Mouse (Mus musculus) layer of hippocampus, adult 11-12 months (tissue): Measurements from ENCODE around the gene Wdfy3.

Source experiments
- DNase-seq: peaks from one replicate; pipeline ENCODE4 v3.0.0; 2022; ENCODE audit warnings: low spot score

Gene Wdfy3

DNA sequence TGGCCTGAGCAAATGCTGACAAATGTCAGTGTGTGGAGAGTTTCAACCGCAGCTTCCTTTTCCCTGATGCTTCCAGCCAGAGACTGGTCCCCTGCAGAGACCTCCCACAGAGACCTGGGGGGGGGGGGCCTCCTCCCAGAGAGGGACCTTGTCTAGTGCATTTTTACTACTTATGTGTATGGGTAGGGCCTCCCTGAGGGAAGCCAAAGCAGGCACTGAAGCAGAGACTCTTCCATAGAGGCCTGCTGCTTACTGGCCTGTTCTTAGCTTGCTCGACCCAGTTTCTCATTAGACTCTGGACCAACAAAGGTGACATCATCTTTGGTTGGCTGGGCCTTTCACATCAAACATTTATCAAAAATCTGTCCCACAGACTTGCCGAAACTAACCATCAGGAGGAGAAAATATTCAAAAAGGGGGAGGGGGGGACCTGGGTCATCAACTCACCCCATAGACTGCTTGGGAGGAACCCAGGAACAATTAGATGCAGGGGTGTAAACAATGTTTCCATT lies 14.5 kb downstream of the Wdfy3 start:
- no peak for DNase-seq

DNA sequence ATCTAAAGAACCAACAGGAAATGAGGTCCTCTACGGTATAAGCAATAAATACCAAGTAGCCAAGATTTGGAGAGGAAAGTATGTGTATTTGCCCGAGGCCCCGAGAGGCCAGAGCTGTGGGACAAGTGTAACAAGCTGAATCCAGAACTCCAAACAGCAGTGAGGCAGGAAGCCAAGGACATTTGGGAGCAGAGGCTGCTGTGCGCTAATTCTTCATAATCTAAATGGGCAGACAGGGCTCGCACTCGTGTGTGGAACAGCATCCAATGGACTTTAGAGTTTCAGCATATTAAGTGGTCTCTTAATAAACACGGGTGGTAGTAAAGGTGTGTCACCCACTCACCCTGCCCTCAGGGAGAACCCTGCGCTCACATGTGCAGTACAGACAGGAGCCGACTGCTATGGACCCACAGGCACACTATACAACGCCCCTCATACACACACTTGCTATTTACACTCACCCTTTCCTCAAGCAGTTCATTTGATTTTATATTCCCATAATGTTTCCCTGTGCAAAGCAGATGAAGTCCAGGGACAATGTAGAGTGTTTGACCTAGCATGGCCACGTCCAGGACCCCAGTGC lies 15.1 kb downstream of the Wdfy3 start:
- no peak for DNase-seq

DNA sequence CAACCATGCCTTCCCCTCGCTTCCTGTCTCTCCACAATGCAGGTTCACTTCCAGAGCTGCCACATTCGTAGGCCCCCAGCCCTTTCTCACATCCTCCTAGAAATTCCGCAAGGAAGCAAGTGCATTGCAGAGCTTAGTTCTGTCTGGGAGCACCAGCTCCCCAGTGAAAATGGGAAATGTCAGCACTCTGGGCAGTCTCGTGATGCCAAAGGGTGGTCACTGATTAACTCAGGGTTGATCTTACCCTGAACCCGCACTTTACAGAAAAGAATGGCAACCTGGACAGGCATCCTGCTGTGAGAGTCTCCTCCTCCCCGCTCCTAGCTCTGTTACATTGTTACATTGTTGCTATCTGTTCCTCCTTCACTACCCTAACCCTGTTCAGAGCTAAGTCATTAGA lies 16.8 kb downstream of the Wdfy3 start:
- no peak for DNase-seq

DNA sequence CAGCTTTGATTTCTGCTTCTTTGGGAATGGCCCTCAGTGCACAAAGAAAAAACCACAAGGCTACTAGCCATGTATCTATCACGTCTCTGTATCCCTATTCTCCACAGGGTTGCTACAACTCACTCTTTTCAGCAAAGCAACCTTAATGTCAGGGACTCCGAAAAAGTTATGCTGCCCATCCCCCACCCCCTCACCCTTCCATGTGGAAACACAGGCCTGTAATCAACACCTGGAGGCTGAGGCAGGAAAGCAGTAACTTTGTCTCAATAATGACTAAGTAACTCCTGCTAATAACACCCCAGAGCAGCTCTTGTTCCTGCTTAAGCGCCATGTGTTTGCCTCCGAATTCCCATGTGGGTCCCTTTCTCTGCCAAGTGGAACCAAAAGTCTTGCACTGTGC lies 17.3 kb downstream of the Wdfy3 start:
- no peak for DNase-seq

DNA sequence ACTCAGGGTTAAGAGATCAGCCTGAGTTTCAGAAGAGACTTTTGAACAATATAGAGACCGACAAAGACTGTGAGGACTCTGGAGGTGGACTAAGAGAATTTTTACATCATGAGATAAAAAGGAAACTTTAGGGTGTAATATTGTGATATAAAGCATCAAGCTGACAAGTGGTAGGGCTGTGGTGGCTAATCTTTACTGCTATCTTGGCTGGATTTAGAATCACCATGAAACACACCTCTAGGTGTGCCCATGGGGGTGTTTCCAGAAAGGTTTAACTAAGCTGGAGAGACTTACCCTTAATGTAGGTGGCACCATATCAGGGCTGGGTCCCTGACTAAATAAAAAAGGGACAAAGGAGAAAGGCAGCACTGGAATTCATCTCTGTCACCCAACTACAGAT lies 19.0 kb downstream of the Wdfy3 start:
- no peak for DNase-seq

DNA sequence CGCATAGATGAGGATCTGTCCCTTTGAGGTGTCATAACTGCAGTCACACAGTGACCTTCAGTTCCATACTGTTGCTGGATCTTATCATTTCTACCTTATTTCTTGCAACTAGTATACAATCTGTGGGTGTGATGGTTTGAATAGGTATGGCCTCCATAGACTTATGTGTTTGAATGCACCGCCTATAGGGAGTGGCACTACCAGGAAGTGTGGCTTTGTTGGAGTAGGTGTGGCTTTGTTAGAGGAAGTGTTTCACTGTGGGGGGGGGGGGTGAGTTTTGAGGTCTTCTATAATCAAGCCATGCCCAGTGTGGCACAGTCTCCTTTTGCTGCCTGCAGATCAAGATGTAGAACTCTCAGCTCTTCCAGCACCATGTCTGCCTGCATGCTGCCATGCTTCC lies 21.3 kb downstream of the Wdfy3 start:
- DNase-seq: no peak

DNA sequence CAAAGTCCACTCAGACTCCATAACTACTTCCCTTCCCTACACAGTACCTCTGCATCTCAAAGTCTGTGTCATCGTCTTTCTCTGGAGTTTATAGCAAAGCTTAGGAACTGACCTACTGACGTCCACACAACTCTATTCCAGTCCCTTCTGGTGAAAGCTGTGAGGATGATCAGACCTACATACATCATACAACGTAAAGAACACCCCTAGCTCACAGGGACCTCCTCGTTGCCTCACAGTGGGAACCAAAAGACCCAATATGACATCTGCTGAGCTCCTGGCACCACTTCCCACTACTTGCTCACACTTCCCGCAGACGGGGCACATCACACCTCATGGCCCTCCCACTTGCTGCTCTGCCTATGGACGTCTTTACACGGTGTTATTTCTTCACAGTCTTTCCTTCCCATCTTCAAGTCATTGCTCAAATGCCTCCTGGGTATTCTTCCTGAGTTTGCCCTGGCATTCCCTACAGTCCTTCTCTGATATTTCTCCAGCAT lies 23.1 kb downstream of the Wdfy3 start:
- no peak for DNase-seq

DNA sequence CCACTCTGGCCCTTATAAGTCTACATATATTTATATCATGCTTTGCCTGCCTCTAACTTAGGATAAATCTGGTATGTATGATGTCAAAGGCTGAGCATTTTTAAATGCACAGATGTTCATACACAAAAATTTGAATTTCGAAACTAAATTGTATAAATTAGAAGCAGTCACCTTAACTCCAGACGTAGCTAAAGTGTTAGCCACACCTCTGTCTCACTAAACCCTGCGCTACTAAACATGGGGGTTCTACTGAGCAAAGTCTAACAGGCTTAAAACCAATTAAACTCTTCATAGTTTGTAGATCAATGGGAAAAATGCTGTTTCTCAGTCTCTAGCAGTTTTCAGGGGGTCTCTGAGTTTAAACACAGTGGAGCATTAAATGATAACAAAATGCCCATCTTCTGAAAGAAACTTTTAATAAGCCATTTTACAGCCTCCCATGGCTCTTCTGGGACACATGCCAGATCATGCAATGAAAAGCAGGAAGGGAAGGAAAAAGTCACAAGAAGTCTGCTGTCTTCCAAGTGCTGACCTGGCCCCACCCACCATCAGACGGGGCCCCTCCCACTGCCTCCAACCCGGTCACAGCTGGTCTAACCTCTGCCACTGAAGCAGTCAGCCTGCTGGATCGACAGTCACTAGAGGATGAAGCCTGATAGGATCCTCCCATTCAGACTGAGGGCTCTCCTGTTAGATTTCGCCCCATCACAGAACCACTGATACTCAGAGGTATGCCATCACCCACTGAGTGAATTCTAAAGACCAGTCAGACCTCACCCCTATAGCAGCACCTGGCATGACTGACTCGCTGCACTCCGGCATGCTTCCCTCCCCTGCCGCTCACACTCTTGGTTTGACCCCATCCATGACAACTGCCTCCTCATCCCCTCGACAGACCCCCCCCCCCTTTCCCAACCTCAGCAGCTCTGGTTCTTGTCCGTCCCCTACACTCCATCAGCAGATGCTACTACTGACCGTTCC lies 23.8 kb downstream of the Wdfy3 start:
- DNase-seq: no peak

DNA sequence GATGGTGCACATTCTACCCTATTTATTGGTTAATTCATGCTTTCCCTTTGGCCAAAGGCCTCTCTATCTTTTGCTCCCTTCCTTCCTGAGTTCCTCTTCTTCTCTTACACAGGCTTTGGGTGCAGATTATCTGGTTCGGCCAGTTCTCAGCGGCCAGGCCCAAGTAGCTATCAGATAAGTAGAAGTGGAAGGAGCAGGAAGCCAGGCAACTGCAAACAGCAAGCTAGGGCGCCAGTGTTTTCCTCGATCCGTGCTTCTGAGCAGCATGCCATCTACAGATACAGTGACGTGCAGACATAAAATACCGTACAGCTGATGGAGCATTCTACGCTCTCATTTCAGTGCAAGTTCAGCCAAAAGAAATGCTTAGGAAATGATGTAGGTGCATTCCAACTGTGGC lies 24.5 kb downstream of the Wdfy3 start:
- DNase-seq: no peak

DNA sequence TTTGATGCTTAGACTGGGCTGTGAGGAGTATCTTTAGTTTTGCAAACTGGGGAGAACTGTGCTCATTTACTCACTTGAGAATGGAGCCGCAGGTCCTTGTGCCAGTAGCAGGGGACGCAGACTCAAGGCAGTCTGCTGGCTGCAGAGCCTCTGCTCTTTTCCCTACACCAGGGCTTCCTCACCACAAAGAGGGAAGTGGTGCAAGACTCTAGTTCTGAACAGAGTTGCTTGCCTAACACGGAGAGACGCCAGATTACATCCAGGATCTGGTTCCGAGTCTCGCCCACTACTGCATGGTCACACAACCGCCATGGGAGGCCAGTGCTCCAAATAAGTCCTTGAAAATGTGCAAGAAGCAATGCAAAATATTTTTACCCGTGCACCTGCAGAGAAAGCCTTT lies 36.4 kb downstream of the Wdfy3 start:
- peak; percentile 32 for DNase-seq

DNA sequence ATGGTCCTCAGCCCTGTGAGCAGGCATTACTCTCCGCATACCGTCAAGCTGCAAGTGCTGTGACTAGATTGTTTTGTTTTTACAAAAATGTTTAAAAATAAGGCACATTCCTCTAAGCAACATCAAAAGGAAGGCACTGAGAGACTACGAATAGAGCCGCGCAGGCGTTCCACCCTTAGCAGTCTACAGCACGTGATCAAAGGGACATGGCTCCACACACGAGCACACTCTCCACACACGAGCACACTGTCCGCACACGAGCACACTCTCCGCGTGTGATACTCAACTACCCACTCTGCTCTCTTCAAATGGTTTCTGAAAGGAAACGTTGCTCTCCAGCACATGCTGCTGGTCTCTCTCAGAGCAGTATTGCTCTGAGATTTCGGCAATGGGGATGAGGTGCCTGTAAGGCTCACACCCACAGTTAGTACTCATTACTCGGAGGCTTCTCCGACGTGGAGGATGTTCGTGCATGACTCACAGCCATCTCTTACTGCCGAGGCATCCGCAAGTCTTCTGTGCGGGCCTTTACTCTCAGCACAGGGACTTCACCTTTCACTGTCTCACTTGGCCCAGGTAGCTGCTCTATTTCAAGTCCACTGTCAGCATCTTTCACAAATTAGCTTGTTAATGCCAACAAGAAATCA lies 37.0 kb downstream of the Wdfy3 start:
- DNase-seq: no peak

DNA sequence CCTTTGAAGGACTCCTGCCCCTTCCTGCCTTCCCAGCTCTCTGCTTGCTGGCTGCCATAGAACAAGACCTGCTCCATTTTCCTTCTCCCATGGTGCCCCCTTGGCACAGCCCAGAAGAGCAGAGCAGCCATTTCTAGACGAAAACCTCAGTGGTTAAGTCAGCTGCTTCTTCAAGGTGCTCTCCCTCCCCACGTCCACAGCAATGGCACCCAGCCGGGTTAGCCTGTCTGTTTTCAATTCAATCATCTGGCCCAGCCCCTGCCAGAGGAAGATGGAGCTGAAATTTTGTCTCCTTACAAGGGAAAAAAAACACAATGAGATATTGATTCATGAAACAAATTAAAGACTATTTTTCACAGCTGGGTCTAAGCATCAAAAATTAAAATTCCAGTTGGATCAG lies 37.5 kb downstream of the Wdfy3 start:
- DNase-seq: no peak

DNA sequence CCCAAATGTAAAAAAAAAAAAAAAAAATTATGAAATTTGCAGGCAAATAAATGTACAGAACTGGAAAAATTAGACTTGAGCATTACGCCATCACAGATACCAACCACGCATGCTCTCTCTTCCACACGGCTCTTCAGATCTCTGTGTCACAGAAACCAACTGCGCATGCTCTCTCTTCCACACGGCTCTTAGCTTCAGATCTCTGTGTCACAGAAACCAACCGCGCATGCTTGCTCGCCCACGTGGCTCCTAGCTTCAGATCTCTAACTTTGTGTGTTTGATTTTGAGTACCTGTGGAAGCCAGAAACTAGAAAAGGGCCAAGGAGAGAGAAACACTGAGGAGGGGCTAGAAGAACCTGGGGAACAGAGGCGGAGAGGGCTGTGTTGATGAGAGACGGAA lies 46.3 kb downstream of the Wdfy3 start:
- no peak for DNase-seq

DNA sequence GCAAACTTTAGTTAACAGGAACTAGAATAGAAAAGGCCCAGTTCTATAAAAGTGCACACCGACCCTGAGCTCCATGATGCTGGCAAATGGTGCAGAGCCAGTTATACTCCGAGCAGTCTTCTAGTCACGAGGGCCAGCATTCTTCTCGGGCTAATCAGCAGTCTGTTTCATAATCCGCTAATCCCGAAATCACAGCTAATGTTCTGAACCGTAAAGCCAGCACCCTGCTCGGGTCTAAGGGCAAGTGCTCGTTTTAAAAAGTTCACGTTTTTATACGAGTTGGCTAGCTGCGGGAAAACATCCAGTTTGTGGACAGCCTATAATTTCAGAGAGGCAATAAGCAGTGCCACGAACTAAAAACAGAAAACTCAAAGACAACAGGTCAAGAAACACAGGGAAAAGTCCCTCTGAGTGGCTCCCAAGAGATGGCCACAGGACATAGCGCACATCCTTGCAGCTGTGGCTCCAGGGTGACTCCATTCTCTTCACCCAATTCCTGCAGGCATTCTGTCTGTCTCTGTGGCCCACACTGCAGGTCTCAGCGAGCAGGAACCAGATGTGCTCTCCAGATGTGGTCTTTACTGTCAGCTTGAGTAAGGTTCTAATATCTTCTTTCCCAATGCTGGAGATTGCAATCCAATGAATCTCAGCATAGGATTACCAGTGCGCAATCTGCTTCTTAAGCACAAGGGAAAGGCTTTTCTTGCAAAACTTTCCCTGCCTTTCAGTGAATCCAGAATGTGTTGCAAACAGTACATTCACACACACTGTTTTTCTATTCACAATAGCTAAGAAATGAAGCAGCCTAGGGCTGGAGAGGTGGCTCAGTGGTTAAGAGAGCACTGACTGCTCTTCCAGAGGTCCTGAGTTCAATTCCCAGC lies 47.5 kb downstream of the Wdfy3 start:
- DNase-seq: no peak

DNA sequence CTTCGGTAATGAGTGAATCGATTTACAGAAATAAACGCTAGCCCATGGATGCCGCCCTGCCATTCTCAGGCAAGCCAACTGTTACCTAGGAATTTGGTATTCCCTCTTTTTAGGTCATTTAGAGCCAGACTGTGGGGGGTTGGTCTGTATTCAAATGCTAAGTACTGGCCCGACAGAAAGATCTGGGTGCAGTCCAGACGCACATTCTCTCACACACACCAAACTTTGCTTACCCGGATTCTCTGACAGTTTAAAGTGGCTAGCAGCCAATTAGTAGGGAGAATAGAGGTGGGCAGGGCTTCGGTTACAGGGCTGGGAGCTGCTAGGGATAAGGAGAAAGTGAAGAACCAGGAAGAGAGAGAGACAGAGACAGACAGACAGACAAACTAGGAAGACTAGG lies 55.5 kb downstream of the Wdfy3 start:
- no peak for DNase-seq

DNA sequence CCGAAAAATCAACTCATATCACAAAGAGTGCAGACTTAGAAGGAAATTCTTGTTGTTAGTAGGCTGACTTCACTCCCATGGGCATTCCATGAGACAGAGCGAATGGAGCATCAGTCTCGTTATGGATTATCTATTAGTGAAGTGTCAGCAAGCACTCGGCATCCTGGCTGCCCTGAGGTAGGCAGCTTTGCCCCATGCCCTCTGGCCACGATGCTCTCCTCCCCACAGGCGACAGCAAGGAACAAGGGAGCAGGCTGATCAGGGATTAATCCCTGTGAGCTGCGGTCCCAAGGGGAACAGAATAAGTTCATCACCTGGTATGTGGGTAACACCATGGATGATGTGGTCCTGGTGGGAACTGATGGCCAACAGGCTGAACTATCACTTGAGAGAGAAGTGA lies 55.9 kb downstream of the Wdfy3 start:
- DNase-seq: no peak

DNA sequence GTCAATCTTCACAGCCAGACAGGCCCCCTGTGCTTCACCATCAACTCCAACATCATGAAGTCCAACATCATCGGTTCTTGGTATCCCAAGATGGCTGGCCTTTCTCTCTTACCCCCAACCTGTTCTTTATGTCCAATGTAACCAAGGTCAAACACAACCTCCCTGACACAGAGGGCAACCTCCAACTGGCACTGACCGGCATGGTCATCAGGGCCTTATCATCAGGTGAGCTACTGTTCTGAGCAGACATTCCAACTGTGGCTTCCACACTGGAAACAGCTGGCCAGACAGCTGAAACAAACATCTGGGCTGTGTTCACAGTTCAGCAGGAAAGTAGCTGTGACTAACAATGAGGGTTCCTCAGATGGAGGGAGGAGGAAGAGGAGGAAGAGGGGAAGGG lies 58.8 kb downstream of the Wdfy3 start:
- no peak for DNase-seq

DNA sequence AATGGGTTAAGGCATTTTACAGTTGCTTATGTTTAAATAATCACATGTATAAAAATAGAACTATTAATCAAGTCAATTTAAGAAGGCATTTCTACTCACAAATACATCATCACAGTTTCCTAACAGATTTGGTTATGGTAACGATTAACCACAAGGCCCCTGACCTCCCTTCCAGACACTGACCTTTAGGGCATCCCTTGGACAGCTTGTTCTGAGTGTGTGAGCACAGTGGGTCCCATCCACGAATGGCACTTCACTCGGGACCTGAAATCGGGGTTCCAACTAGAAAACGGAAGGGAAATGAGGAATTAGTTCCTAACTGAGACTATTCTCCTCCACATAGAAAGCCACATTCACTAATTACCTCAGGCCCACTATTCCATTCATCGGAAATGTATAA lies 60.1 kb downstream of the Wdfy3 start:
- DNase-seq: no peak

DNA sequence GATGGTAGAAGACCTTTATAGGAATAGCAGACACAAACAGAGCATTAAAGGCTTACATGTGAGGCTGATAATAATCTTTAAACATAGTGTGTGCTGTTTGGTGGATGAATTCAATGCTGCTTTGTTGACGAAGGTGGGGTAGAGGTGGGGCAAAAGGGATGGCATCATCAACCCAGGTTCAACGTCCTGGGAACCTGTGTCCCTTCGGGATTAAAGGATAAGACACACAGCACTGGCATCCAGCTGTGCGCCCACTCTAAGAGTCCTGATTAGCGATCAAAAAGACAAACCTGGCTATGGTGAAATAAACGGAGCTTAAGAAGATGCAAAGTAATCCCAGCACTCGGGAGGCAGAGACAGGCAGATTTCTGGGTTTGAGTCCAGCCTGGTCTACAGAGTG lies 61.0 kb downstream of the Wdfy3 start:
- no peak for DNase-seq

DNA sequence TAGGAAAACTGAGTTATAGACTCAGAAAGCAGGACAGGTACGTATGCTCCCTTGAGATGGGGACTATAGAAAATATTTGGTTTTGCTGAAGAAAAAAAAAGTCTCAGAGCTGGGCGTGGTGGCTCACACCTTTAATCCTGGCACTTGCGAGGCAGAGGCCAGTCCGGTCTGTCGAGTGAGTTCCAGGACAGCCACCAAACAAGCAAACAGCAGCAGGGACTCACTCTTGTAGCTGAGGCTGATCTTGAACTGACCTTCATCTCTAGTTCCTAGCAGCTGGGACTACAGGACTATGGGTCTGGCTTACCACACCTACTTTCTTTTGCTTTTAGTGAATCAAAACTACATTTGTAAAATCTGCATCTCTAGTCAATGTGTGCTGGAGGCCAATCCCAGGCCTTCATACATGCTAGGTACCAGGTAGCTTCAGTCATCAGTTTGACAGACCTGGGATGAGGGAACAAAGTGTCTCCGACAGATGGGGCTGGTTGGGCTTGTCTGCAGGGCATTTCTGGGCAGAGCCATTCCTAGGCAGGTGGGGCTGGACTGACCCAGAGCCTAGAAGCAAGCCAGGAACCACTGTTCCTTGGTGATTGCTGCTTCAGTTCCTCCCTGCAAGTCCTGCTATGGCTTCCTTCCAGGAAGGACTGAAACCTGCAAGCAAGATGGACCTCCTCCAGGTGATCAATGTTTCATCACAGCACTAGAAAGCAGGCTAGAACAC lies 63.3 kb downstream of the Wdfy3 start:
- DNase-seq: no peak

DNA sequence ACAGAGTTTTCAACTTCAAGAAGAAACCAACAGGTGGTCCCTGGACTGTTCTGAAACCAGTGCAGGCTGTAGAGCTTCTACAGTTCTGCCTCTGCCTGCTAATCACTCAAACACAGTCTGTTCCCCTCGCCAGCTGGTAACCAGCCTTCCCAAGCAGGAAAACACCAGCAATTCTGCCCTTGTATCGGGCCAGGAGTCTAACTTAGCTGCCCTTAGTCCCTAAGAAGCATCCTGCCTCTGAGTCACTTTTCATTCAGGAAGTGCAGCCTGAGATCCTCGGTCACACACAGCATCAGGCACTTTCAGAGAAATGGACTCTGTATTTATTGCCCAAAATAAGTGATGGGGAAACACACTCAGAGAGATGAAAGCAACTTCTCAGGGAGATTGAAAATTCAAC lies 66.3 kb downstream of the Wdfy3 start:
- DNase-seq: no peak
